Mouse (Mus musculus): ENCODE measurements at regions not wholly inside any gene's neighbourhood (a gene's known extent, or its start where the extent isn't known, plus 50 kb on each side); places are given as distances from the start of the nearest gene placed in this dataset.

DNA sequence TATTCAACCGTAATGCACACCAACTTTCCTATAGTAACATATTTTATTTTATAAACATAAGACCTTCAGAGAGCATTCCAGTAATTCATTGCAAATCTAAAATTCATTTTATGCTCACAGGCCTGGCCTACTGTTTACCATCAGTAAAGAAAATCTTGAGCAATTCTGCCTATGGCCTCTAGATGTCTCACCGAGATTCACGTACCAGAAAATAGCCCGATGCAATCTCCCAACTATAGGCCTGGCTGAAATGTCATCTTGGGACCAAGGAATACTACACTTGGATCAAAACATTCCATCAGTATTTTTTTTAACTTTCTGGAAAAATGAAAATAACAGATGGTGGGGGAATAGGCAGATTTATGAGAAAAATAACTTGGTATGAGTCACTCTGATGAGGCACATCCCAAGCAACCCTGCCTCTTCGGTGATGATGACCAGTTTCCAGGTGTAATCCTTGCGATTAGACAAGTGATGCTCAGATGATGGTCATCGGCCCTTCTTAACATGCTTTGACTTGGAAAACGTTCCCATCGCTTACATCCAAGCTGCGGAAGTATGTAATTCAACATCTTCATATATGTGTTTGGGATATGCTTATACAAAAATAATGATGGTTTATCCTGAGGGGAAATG is 439.9 kb downstream of the Nyap2 start:
- Histone ChIP-seq H3K9me3 (ENCODE audit: control insufficient read depth, insufficient read depth, low read depth, low read length) (no peaks in the 10 kb centered on the region), H3K36me3 (ENCODE audit: control insufficient read depth, insufficient read depth, low read length, poor library complexity, severe bottlenecking) (no peaks in the 10 kb centered on the region), H3K4me1 (ENCODE audit: control insufficient read depth in 2 of 2, insufficient read depth in 2 of 2, low read length in 2 of 2, poor library complexity in 1 of 2) (no peaks in the 10 kb centered on the region), H3K9ac (ENCODE audit: insufficient read depth, low read depth, low read length, poor library complexity, severe bottlenecking) (no peak overlapping the region), H3K4me3 (ENCODE audit: insufficient read depth in 1 of 2, low read depth in 1 of 2, low read length in 2 of 2, poor library complexity in 1 of 2, severe bottlenecking in 1 of 2) (no peak overlapping the region), H3K27ac (ENCODE audit: insufficient read depth, low read depth, low read length, poor library complexity, severe bottlenecking) (no peak overlapping the region)
- in situ Hi-C loops (cut with MboI; ENCODE audit: low sequenced_read_pairs in 2 of 2, unreplicated experiment in 2 of 2), result no loop called here
- TF ChIP-seq CHD2 (IDR thresholded peaks at IDR 0.05; ENCODE audit: low read depth, low read length) (no peak), MAFK (IDR thresholded peaks at IDR 0.05; ENCODE audit: insufficient read depth, low read depth, low read length) (no peak), HCFC1 (IDR thresholded peaks at IDR 0.05; ENCODE audit: borderline replicate concordance, insufficient read depth, low read length) (no peak)
- no peak for DNase-seq (ENCODE audit: low read depth, low spot score)

DNA sequence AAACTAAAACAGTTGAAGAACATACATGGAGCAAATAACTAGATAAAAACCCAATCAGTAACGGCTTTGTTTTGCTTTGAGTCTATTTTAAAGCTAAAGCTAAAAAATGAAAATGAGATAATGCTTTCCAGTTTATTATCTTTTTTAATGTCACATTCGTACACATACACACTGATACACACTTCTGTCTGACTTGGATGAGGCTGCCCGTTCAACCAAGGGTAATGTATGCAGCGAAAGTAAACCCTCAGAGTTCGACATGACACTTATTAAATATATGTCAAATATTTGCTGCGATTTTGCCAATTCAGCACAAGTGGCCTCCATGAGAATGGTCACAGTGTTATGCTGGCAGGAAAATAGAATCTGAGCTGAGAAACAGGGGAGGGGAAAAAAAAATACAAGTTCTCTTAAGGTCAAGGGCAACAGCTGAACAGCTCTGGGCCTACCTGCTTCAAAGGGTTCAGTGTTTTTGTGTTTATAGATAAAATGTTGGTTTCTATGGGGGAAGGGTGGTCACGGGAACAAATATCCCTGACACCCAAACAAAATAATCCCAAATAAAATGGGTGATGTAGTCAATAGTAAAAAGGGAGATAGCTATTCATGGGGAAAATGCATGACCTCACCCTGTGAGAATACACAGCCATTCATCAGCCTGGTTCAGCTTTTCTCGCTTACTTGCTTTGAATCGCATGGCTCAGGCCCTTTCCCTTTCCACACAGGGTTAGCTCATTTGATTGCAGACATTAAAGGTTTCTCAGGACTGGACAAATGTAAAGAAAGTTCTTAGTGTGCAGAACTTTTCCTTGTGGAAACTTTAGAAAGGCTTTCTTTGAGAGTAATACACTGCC is 443.9 kb downstream of the Nyap2 start:
- Histone ChIP-seq H3K9ac (ENCODE audit: insufficient read depth, low read depth, low read length, poor library complexity, severe bottlenecking) (no peak overlapping the region), H3K4me3 (ENCODE audit: insufficient read depth in 1 of 2, low read depth in 1 of 2, low read length in 2 of 2, poor library complexity in 1 of 2, severe bottlenecking in 1 of 2) (no peak overlapping the region), H3K36me3 (ENCODE audit: control insufficient read depth, insufficient read depth, low read length, poor library complexity, severe bottlenecking) (no peaks in the 10 kb centered on the region), H3K9me3 (ENCODE audit: control insufficient read depth, insufficient read depth, low read depth, low read length) (no peaks in the 10 kb centered on the region), H3K4me1 (ENCODE audit: control insufficient read depth in 2 of 2, insufficient read depth in 2 of 2, low read length in 2 of 2, poor library complexity in 1 of 2) (no peaks in the 10 kb centered on the region), H3K27ac (ENCODE audit: insufficient read depth, low read depth, low read length, poor library complexity, severe bottlenecking) (no peak overlapping the region)
- DNase-seq (ENCODE audit: low read depth, low spot score), result no peak
- in situ Hi-C loops (cut with MboI; ENCODE audit: low sequenced_read_pairs in 2 of 2, unreplicated experiment in 2 of 2), result no loop called here
- TF ChIP-seq CHD2 (IDR thresholded peaks at IDR 0.05; ENCODE audit: low read depth, low read length) (no peak), ZNF384 (IDR thresholded peaks at IDR 0.05; ENCODE audit: low read depth, low read length) (no peak), ZC3H11A (IDR thresholded peaks at IDR 0.05; ENCODE audit: borderline replicate concordance, low read depth, low read length) (no peak), MAFK (IDR thresholded peaks at IDR 0.05; ENCODE audit: insufficient read depth, low read depth, low read length) (no peak), HCFC1 (IDR thresholded peaks at IDR 0.05; ENCODE audit: borderline replicate concordance, insufficient read depth, low read length) (no peak)

DNA sequence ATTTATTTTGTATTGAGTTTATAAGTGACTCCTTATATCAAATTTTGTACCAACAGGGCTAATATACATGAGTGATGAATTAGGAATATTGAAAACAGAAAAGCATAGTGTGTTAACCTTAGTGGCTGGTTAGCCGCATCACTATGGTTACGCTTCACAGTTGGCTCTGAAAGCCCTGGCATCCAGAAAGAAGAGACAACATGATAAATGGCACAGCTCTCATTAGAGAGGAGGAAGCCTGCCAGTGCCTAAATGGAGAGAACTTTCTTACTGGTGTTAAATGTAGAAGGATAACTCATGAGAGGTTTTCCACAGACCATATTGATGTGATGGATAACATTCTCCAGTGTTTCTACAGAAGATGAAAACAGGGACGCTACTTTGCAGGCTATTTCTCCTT is 446.2 kb downstream of the Nyap2 start:
- no peak overlapping the region for H3K4me3 ChIP-seq (ENCODE audit: insufficient read depth in 1 of 2, low read depth in 1 of 2, low read length in 2 of 2, poor library complexity in 1 of 2, severe bottlenecking in 1 of 2)
- no peaks in the 10 kb centered on the region for H3K4me1 ChIP-seq (ENCODE audit: control insufficient read depth in 2 of 2, insufficient read depth in 2 of 2, low read length in 2 of 2, poor library complexity in 1 of 2)
- H3K36me3 ChIP-seq (ENCODE audit: control insufficient read depth, insufficient read depth, low read length, poor library complexity, severe bottlenecking), result no peaks in the 10 kb centered on the region
- H3K9me3 ChIP-seq (ENCODE audit: control insufficient read depth, insufficient read depth, low read depth, low read length), result no peaks in the 10 kb centered on the region
- in situ Hi-C loops (cut with MboI; ENCODE audit: low sequenced_read_pairs in 2 of 2, unreplicated experiment in 2 of 2), result no loop called here
- TF ChIP-seq MAFK (IDR thresholded peaks at IDR 0.05; ENCODE audit: insufficient read depth, low read depth, low read length) (no peak), ZC3H11A (IDR thresholded peaks at IDR 0.05; ENCODE audit: borderline replicate concordance, low read depth, low read length) (no peak), ZNF384 (IDR thresholded peaks at IDR 0.05; ENCODE audit: low read depth, low read length) (no peak), CHD2 (IDR thresholded peaks at IDR 0.05; ENCODE audit: low read depth, low read length) (no peak), HCFC1 (IDR thresholded peaks at IDR 0.05; ENCODE audit: borderline replicate concordance, insufficient read depth, low read length) (no peak)
- no peak overlapping the region for H3K27ac ChIP-seq (ENCODE audit: insufficient read depth, low read depth, low read length, poor library complexity, severe bottlenecking)
- H3K9ac ChIP-seq (ENCODE audit: insufficient read depth, low read depth, low read length, poor library complexity, severe bottlenecking), result no peak overlapping the region
- no peak for DNase-seq (ENCODE audit: low read depth, low spot score)

DNA sequence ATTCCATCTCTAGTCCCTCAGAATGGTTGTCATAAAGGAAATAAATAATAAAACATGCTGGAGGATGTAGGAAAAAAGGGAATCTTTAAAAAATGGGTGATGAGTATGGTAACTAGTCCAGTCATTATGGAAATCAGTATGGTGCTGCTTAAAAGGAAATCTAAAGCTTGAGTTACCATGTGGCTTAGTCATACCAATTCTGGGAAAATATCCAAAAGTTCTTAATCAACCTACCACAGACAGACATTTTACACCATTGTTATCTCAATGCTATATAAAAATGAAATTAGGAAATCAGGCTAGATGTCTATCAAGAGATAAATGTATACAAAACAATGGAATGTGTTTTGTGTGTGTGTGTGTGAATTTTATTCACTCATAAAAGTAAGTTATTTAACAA is 449.1 kb downstream of the Nyap2 start:
- Histone ChIP-seq H3K9me3 (ENCODE audit: control insufficient read depth, insufficient read depth, low read depth, low read length) (no peaks in the 10 kb centered on the region), H3K36me3 (ENCODE audit: control insufficient read depth, insufficient read depth, low read length, poor library complexity, severe bottlenecking) (no peaks in the 10 kb centered on the region), H3K27ac (ENCODE audit: insufficient read depth, low read depth, low read length, poor library complexity, severe bottlenecking) (no peak overlapping the region), H3K4me1 (ENCODE audit: control insufficient read depth in 2 of 2, insufficient read depth in 2 of 2, low read length in 2 of 2, poor library complexity in 1 of 2) (no peaks in the 10 kb centered on the region), H3K4me3 (ENCODE audit: insufficient read depth in 1 of 2, low read depth in 1 of 2, low read length in 2 of 2, poor library complexity in 1 of 2, severe bottlenecking in 1 of 2) (no peak overlapping the region), H3K9ac (ENCODE audit: insufficient read depth, low read depth, low read length, poor library complexity, severe bottlenecking) (no peak overlapping the region)
- TF ChIP-seq CHD2 (IDR thresholded peaks at IDR 0.05; ENCODE audit: low read depth, low read length) (no peak), ZC3H11A (IDR thresholded peaks at IDR 0.05; ENCODE audit: borderline replicate concordance, low read depth, low read length) (no peak), MAFK (IDR thresholded peaks at IDR 0.05; ENCODE audit: insufficient read depth, low read depth, low read length) (no peak), ZNF384 (IDR thresholded peaks at IDR 0.05; ENCODE audit: low read depth, low read length) (no peak), HCFC1 (IDR thresholded peaks at IDR 0.05; ENCODE audit: borderline replicate concordance, insufficient read depth, low read length) (no peak)
- DNase-seq (ENCODE audit: low read depth, low spot score), result no peak
- in situ Hi-C loops (cut with MboI; ENCODE audit: low sequenced_read_pairs in 2 of 2, unreplicated experiment in 2 of 2), result no loop called here
